Mouse (Mus musculus) erythroblast, embryonic 14.5 days (primary cell): Measurements from ENCODE around the gene Olfr1500. TPM values are rescaled to one million over a fixed set of nuclear protein-coding genes. Genes with fewer than 3 reads are reported as not detected.

Source experiments
- H3K27me3 ChIP-seq: 2 replicates; pipeline ENCODE4 v1.6.1; 2012; ENCODE audit warnings: inconsistent platforms; ENCODE audit not compliant: control insufficient read depth
- H3K36me3 ChIP-seq: 2 replicates; pipeline ENCODE4 v1.6.1; 2012; ENCODE audit warnings: mild to moderate bottlenecking, inconsistent platforms; ENCODE audit not compliant: control insufficient read depth
- H3K4me1 ChIP-seq: 2 replicates; pipeline ENCODE4 v1.6.1; 2012; ENCODE audit warnings: inconsistent platforms; ENCODE audit not compliant: control insufficient read depth
- H3K4me3 ChIP-seq: replicated peaks from 2 replicates; pipeline ENCODE3; 2012; ENCODE audit warnings: moderate library complexity, mild to moderate bottlenecking, inconsistent platforms
- H3K9me3 ChIP-seq: 2 replicates; pipeline ENCODE4 v1.6.1; 2012; ENCODE audit warnings: low read length, inconsistent platforms, mixed read lengths; ENCODE audit not compliant: control insufficient read depth
- GATA1 ChIP-seq: IDR thresholded peaks from 2 replicates; pipeline ENCODE4 v1.6.1; 2012; ENCODE audit warnings: low read length, inconsistent platforms, mixed read lengths
- TAL1 ChIP-seq: IDR thresholded peaks from 3 replicates; pipeline ENCODE4 v1.6.1; 2012; ENCODE audit warnings: low read length, inconsistent platforms, mixed read lengths
- polyA plus RNA-seq: library from polyadenylated mRNA; stranded (reverse); fragments of >175 nt; gene quantifications from 2 replicates; pipeline ENCODE4 v1.2.3, GENCODE M21; 2012

The Olfr1500 gene
- polyA plus RNA-seq, 1 experiment: not detected

GRCm38 (mm10) chr19:13777578-13777977 lies 52.7 kb downstream of the Olfr1500 start, which contains the start of gene Olfr1496:
Gene Olfr1496, plus strand, starts transcription at chr19:13777878.
- no peaks in the 10 kb centered on the region for H3K4me1 ChIP-seq
- H3K36me3 ChIP-seq: no peaks in the 10 kb centered on the region

More at GRCm38 (mm10) chr19:13777578-13777977, 52.7 kb downstream of the Olfr1500 start, which contains the start of gene Olfr1496:
- no peaks in the 10 kb centered on the region for H3K27me3 ChIP-seq
- no peak within 1 kb of the TSS for H3K4me3 ChIP-seq
- H3K9me3 ChIP-seq: no peaks in the 10 kb centered on the region
- no peak for TF ChIP-seq TAL1
- no peak for TF ChIP-seq GATA1

Other genes starting within 250 kb of the Olfr1500 start
- gene Olfr1484, start 247.0 kb downstream of the Olfr1500 start, polyA plus RNA-seq: 0.01 TPM in 1 of 2 replicates, not detected in the other
- gene Olfr1487, start 213.1 kb downstream of the Olfr1500 start, polyA plus RNA-seq: not detected in 2 replicates
- gene Olfr1489, start 198.9 kb downstream of the Olfr1500 start, polyA plus RNA-seq: not detected in 2 replicates
- not detected in 2 replicates for gene Olfr1490, start 179.4 kb downstream of the Olfr1500 start, polyA plus RNA-seq
- not detected in 2 replicates for gene Olfr1491, start 133.2 kb downstream of the Olfr1500 start, polyA plus RNA-seq
- not detected in 2 replicates for gene Olfr1493-ps1, start 107.2 kb downstream of the Olfr1500 start, polyA plus RNA-seq
- not detected in 2 replicates for gene Olfr1494, start 90.8 kb downstream of the Olfr1500 start, polyA plus RNA-seq
- gene Olfr1495, start 65.9 kb downstream of the Olfr1500 start, polyA plus RNA-seq: not detected in 2 replicates
- gene Olfr1496, start 52.6 kb downstream of the Olfr1500 start, polyA plus RNA-seq: not detected in 2 replicates
- not detected in 2 replicates for gene Olfr1497, start 32.3 kb downstream of the Olfr1500 start, polyA plus RNA-seq
- gene Olfr1499, start 11.0 kb downstream of the Olfr1500 start, polyA plus RNA-seq: not detected in 2 replicates
- gene Olfr1501, start 20.2 kb upstream of the Olfr1500 start, polyA plus RNA-seq: not detected in 2 replicates
- gene Olfr1502, start 31.3 kb upstream of the Olfr1500 start, polyA plus RNA-seq: not detected in 2 replicates
- not detected in 2 replicates for gene Olfr1504, start 67.4 kb upstream of the Olfr1500 start, polyA plus RNA-seq
- gene Olfr1505, start 83.0 kb upstream of the Olfr1500 start, polyA plus RNA-seq: not detected in 2 replicates